ENCODE assay signal across 9 mouse cellular contexts in the genomic region with DNA sequence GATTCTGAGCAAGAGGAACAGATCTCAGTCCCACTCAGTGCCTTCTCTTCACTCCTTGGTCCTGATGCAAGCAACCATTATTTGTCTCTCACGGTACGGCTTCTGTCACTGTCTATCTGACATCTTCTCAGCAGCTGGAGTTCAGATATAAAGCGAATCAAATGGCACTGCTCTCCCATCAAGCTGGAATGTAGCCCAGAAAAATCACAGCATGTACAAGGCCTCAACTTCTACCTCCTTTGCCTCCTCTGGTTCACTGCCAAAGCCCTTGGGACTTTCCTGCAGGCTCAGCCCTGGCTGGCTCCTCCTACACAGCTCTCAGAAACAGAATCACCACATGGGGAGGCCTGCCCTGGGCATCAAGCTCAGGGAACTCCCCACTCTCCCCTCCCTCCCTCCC.
DNase-seq lines count a peak whose midpoint lies in the region; ATAC-seq and TF ChIP-seq lines count a peak whose summit lies in the region.
"Had no signal": no experiment of that assay in that cellular context is flagged by ENCODE, and none has a peak within 500 bp of the region (broad histone marks: within the 10 kb centered on the region; RNA-seq: fewer than 3 reads in every experiment).

No protein-coding gene starts in this region.

- H3K27ac ChIP-seq in heart, embryonic 10.5 days = no peak overlapping the region
- no peak overlapping the region for H3K27ac ChIP-seq in CH12.LX (ENCODE audit: insufficient read depth, low read depth)
- H3K27ac ChIP-seq in kidney, adult 2 months (ENCODE audit: insufficient read depth, low read depth, low read length) = no peak overlapping the region
- H3K27ac ChIP-seq in midbrain, embryonic 14.5 days (replicated peaks; ENCODE audit: low read depth, low read length) = no peak overlapping the region
- H3K27ac ChIP-seq in layer of hippocampus, adult 2 months = no peak overlapping the region
- H3K27ac ChIP-seq: liver, embryonic 14.5 days had no signal

- dilution Hi-C loops in CH12.LX (cut with MboI; ENCODE audit: extremely low pct_ligation_motif_present, extremely low pct_unique_long_range_greater_than_20kb, low sequenced_read_pairs) = no loop called here

- no peak for TF ChIP-seq CTCF in CH12.LX (conservative IDR thresholded peaks at IDR 0.05 in 1 of 2, IDR thresholded peaks at IDR 0.05 in 1 of 2; ENCODE audit: low read depth in 2 of 2, low read length in 2 of 2)
- TF ChIP-seq CTCF in kidney, adult 2 months (conservative IDR thresholded peaks at IDR 0.05; ENCODE audit: insufficient read depth, insufficient read length, low read depth, low read length) = no peak
- TF ChIP-seq CTCF in layer of hippocampus, adult 2 months (conservative IDR thresholded peaks at IDR 0.05) = no peak

- in situ Hi-C loops in CH12.LX (cut with MboI; ENCODE audit: low pct_ligation_motif_present, low pct_unique_long_range_greater_than_20kb, low sequenced_read_pairs) = no loop called here

- no peaks in the 10 kb centered on the region for H3K9me3 ChIP-seq in heart, embryonic 10.5 days
- H3K9me3 ChIP-seq in CH12.LX (replicated peaks; ENCODE audit: low read length) = peaks cover 5% of the 10 kb centered on the region
- H3K9me3 ChIP-seq in midbrain, embryonic 14.5 days (ENCODE audit: control insufficient read depth, low read length) = no peaks in the 10 kb centered on the region

- no peak overlapping the region for H3K4me2 ChIP-seq in CH12.LX (ENCODE audit: insufficient read depth, low read depth, poor library complexity, severe bottlenecking)
- no peak overlapping the region for H3K4me2 ChIP-seq in midbrain, embryonic 14.5 days (ENCODE audit: low read length)

- WGBS in heart, embryonic 10.5 days = 55% methylated on average over 3 of the region's 3 CpGs
- 16% methylated on average over 3 of the region's 3 CpGs for WGBS in kidney, adult 2 months
- 43% methylated on average over 3 of the region's 3 CpGs for WGBS in midbrain, embryonic 14.5 days

- no peak overlapping the region for H3K9ac ChIP-seq in CH12.LX (ENCODE audit: insufficient read depth, low read depth)
- no peak overlapping the region for H3K9ac ChIP-seq in midbrain, embryonic 14.5 days (replicated peaks; ENCODE audit: low read length)
- H3K9ac ChIP-seq: liver, embryonic 14.5 days had no signal

- no peaks in the 10 kb centered on the region for H3K4me1 ChIP-seq in heart, embryonic 10.5 days
- H3K4me1 ChIP-seq in CH12.LX (ENCODE audit: control insufficient read depth in 1 of 2, insufficient read depth in 2 of 2) = peaks cover 6 to 24% of the 10 kb centered on the region in 2 experiments
- no peaks in the 10 kb centered on the region for H3K4me1 ChIP-seq in kidney, adult 2 months (ENCODE audit: control insufficient read depth, insufficient read depth, low read length)
- no peaks in the 10 kb centered on the region for H3K4me1 ChIP-seq in midbrain, embryonic 14.5 days (ENCODE audit: control insufficient read depth, insufficient read depth, low read length)

- no peak for TF ChIP-seq EP300 in CH12.LX (IDR thresholded peaks at IDR 0.05; ENCODE audit: low read length)

- H3K79me2 ChIP-seq in CH12.LX (replicated peaks; ENCODE audit: control insufficient read depth, extremely low read depth, insufficient read depth, poor library complexity, severe bottlenecking) = no peaks in the 10 kb centered on the region

- no peak for TF ChIP-seq POLR2A in CH12.LX (IDR thresholded peaks at IDR 0.05; ENCODE audit: low read depth, low read length)
- no peak for TF ChIP-seq POLR2A in kidney, adult 2 months (IDR thresholded peaks at IDR 0.05; ENCODE audit: low read depth, low read length)

- DNase-seq in heart, adult 8-10 months (ENCODE audit: low spot score) = peak; percentile 30
- no peak for DNase-seq in heart, embryonic 10.5 days (ENCODE audit: low spot score)
- DNase-seq in CH12.LX (ENCODE audit: extremely low read depth) = peak; percentile 49
- peak; percentile 43 for DNase-seq in brain, embryonic 18.5 days (ENCODE audit: low read depth, low spot score)
- peak; percentile 64 for DNase-seq in kidney, adult 2 months
- DNase-seq in midbrain, embryonic 14.5 days = peak; percentile 74
- no peak for DNase-seq in embryo, embryonic 10.5 days (ENCODE audit: low spot score)
- no peak for DNase-seq in layer of hippocampus, adult 2 months (ENCODE audit: low spot score in 2 of 2)

- H3K27me3 ChIP-seq in heart, embryonic 10.5 days (ENCODE audit: insufficient read depth, poor library complexity, severe bottlenecking) = peaks cover 4% of the 10 kb centered on the region; the same call in 1 of the 2 replicates
- no peaks in the 10 kb centered on the region for H3K27me3 ChIP-seq in CH12.LX (replicated peaks)
- H3K27me3 ChIP-seq in kidney, adult 2 months (replicated peaks; ENCODE audit: control insufficient read depth, insufficient read depth, low read length) = no peaks in the 10 kb centered on the region
- no peaks in the 10 kb centered on the region for H3K27me3 ChIP-seq in midbrain, embryonic 14.5 days (ENCODE audit: control insufficient read depth, insufficient read depth, low read length)

- ATAC-seq in midbrain, embryonic 14.5 days (ENCODE audit: low FRiP score, low TSS enrichment) = no peak

- no peaks in the 10 kb centered on the region for H3K36me3 ChIP-seq in heart, embryonic 10.5 days
- no peaks in the 10 kb centered on the region for H3K36me3 ChIP-seq in CH12.LX (replicated peaks in 1 of 2; ENCODE audit: control insufficient read depth in 1 of 2, insufficient read depth in 1 of 2, low read length in 1 of 2)
- no peaks in the 10 kb centered on the region for H3K36me3 ChIP-seq in kidney, adult 2 months (ENCODE audit: control insufficient read depth, insufficient read depth, low read length)
- H3K36me3 ChIP-seq in midbrain, embryonic 14.5 days (ENCODE audit: control insufficient read depth, insufficient read depth, low read length) = no peaks in the 10 kb centered on the region

- H3K4me3 ChIP-seq in heart, embryonic 10.5 days = no peak overlapping the region
- no peak overlapping the region for H3K4me3 ChIP-seq in CH12.LX (replicated peaks in 1 of 3; ENCODE audit: low read depth in 2 of 3, low read length in 2 of 3, poor library complexity in 1 of 3)
- H3K4me3 ChIP-seq in kidney, adult 2 months (ENCODE audit: insufficient read depth, low read depth, low read length) = no peak overlapping the region
- no peak overlapping the region for H3K4me3 ChIP-seq in midbrain, embryonic 14.5 days (replicated peaks; ENCODE audit: low read depth, low read length)
- H3K4me3 ChIP-seq in layer of hippocampus, adult 2 months = no peak overlapping the region

- no peak for TF ChIP-seq RAD21 in CH12.LX (IDR thresholded peaks at IDR 0.05; ENCODE audit: low read depth, low read length)

TF ChIP-seq in CH12.LX, 34 proteins besides CTCF, POLR2A, EP300 and RAD21:
- TF ChIP-seq MAZ (IDR thresholded peaks at IDR 0.05; ENCODE audit: low read depth, low read length) (0 out of 2 replicates have a peak, but pooled peaks have one; percentile 20), IRF4 (IDR thresholded peaks at IDR 0.05; ENCODE audit: low read depth, low read length) (peak; percentile 10; the same call in 1 of the 2 replicates), RCOR1 (conservative IDR thresholded peaks at IDR 0.05; ENCODE audit: low read depth, low read length) (no peak), KAT2A (IDR thresholded peaks at IDR 0.05; ENCODE audit: insufficient replicate concordance, low read length) (no peak)

Comparison
In these comparisons a context has a peak if more than half of its experiments do, and no peak if none do; other contexts are left out.
1. DNase-seq: peak in heart, adult 8-10 months (single experiment), CH12.LX (single experiment), brain, embryonic 18.5 days (single experiment), kidney, adult 2 months (single experiment) and midbrain, embryonic 14.5 days (single experiment); none in heart, embryonic 10.5 days (single experiment), embryo, embryonic 10.5 days (single experiment) and layer of hippocampus, adult 2 months (0 of 2).